9 mouse cellular contexts compared by ENCODE assay signal in the genomic region with DNA sequence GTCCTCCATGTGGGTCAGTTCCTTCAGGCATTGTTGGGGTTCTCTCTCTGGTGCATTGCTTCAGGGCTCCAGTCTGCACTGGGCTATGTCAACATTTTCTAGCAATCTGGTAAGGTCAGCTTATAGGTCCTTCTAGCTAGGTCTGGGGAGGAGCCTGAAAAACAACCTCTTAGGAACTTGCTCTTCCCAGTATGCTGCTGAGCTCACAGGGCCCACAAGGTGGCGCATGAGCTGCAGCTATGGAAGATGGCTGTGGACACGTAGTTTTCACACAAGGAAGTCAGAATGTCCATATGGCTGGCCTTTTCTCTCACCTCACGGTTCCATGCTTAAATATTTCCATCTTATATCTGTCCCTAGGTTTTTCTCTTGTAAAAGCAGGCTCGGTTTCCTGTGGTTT. TPM values are rescaled to one million over a fixed set of nuclear protein-coding genes. Genes with fewer than 3 reads are reported as not detected.
DNase-seq lines count a peak whose midpoint lies in the region; ATAC-seq lines count a peak whose summit lies in the region.
"Had no signal": no experiment of that assay in that cellular context is flagged by ENCODE, and none has a peak within 500 bp of the region (broad histone marks: within the 10 kb centered on the region; RNA-seq: fewer than 3 reads in every experiment).

No protein-coding gene starts in this region.

- no peak for ATAC-seq in liver, embryonic 13.5 days (ENCODE audit: low read depth)

- no peaks in the 10 kb centered on the region for H3K36me3 ChIP-seq in liver, embryonic 13.5 days
- H3K36me3 ChIP-seq: embryonic facial prominence, embryonic 12.5 days had no signal

- DNase-seq in urinary bladder, postnatal 14 days (ENCODE audit: low spot score) = peak; percentile 31
- DNase-seq in urinary bladder, postnatal 10 days (ENCODE audit: low spot score) = no peak
- DNase-seq in cerebellum, adult 9-10 months = peak; percentile 92
- peak; percentile 10 to 67 for DNase-seq in frontal cortex, postnatal 10 days (ENCODE audit: low spot score in 2 of 2)
- DNase-seq in kidney, postnatal 36 days = peak; percentile 53 to 85
- DNase-seq in liver, embryonic 13.5 days = peak; percentile 7
- DNase-seq in retina, adult 2 months (ENCODE audit: low read depth, low spot score) = peak; percentile 41
- no peak for DNase-seq in spleen, postnatal 14 days (ENCODE audit: low spot score in 2 of 2)

- no peaks in the 10 kb centered on the region for H3K9me3 ChIP-seq in liver, embryonic 13.5 days (replicated peaks)
- H3K9me3 ChIP-seq: embryonic facial prominence, embryonic 12.5 days had no signal

- H3K4me1 ChIP-seq in liver, embryonic 13.5 days (replicated peaks) = 0 out of 2 replicates have a peak, but pooled peaks cover 2% of the 10 kb centered on the region
- H3K4me1 ChIP-seq: embryonic facial prominence, embryonic 12.5 days had no signal

- no peaks in the 10 kb centered on the region for H3K27me3 ChIP-seq in liver, embryonic 13.5 days
- H3K27me3 ChIP-seq: embryonic facial prominence, embryonic 12.5 days had no signal

- WGBS in liver, embryonic 13.5 days (ENCODE audit: insufficient replicate concordance) = 9% methylated on average over 4 of the region's 4 CpGs

- H3K4me2 ChIP-seq in liver, embryonic 13.5 days = no peak overlapping the region
- H3K4me2 ChIP-seq: embryonic facial prominence, embryonic 12.5 days had no signal

- H3K27ac ChIP-seq in liver, embryonic 13.5 days = no peak overlapping the region
- H3K27ac ChIP-seq: embryonic facial prominence, embryonic 12.5 days had no signal

- H3K9ac ChIP-seq in liver, embryonic 13.5 days = no peak overlapping the region
- H3K9ac ChIP-seq: embryonic facial prominence, embryonic 12.5 days had no signal

- H3K4me3 ChIP-seq in liver, embryonic 13.5 days (replicated peaks) = no peak overlapping the region
- H3K4me3 ChIP-seq: embryonic facial prominence, embryonic 12.5 days had no signal

RNA-seq across cellular contexts. Expression of gene Gm7361, which starts 24.8 kb away (rescaled TPM):
- not detected in 2 replicates for polyA plus RNA-seq in liver, embryonic 13.5 days (2015; fragmentation: Nextera tagmentation; extraction: Ambion mirVana)
- polyA plus RNA-seq: embryonic facial prominence, embryonic 12.5 days had no signal

Comparison
In these comparisons a context has a peak if more than half of its experiments do, and no peak if none do; other contexts are left out.
1. DNase-seq: peak in urinary bladder, postnatal 14 days (single experiment), cerebellum, adult 9-10 months (single experiment), frontal cortex, postnatal 10 days (2 of 2), kidney, postnatal 36 days (2 of 2), liver, embryonic 13.5 days (single experiment) and retina, adult 2 months (single experiment); none in urinary bladder, postnatal 10 days (single experiment) and spleen, postnatal 14 days (0 of 2).